Mouse (Mus musculus): ENCODE results near the gene Ttc19. TPM values are rescaled to one million over a fixed set of nuclear protein-coding genes. Genes with fewer than 3 reads are reported as not detected.

The Ttc19 gene
- polyA plus RNA-seq, 1 experiment from 2014 or later: 17.5 TPM

DNA sequence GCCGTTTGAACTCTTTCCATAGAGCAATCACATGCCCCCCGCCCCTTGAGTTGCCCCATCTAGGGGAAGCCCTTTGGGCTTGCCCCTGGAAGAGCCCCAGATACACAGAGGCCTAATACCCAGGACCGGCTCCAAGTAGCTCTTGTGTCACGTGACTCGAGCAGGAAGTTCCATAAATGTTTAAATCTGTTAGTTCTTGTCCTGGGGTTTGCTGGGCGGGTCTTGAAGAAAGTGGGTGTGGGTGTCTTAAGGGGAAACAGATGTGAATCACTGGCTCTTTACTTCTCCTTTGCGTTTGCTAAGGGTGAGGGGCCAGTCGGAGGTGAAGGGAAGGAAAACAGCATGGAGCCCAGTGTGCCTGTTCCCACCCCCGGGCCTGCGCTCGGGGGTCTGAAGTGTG, 30.2 kb upstream of the Ttc19 start:
- H3K36me3 ChIP-seq (ENCODE audit: control insufficient read depth, insufficient read depth, low read length): no peaks in the 10 kb centered on the region
- no peak overlapping the region for H3K27ac ChIP-seq (ENCODE audit: low read depth, low read length)
- WGBS: 61% methylated on average over 11 of the region's 11 CpGs
- no peak overlapping the region for H3K4me3 ChIP-seq (ENCODE audit: low read depth, low read length)
- H3K9me3 ChIP-seq (ENCODE audit: control insufficient read depth, low read length): no peaks in the 10 kb centered on the region
- 0 out of 2 replicates have a peak overlapping the region, but pooled peaks have one; percentile 2 for H3K4me2 ChIP-seq (ENCODE audit: low read depth)
- no peak overlapping the region for H3K9ac ChIP-seq (ENCODE audit: low read length)
- ATAC-seq (ENCODE audit: insufficient read depth, low FRiP score, low TSS enrichment) (no peak), DNase-seq (ENCODE audit: low spot score) (peak; percentile 24)
- no peaks in the 10 kb centered on the region for H3K4me1 ChIP-seq (ENCODE audit: control insufficient read depth, insufficient read depth, low read length)
- H3K27me3 ChIP-seq (ENCODE audit: control insufficient read depth, insufficient read depth, low read length): peaks cover 12% of the 10 kb centered on the region

GRCm38 (mm10) chr11:62253380-62253779, 27.9 kb upstream of the Ttc19 start:
- ATAC-seq (ENCODE audit: insufficient read depth, low FRiP score, low TSS enrichment) (no peak), DNase-seq (ENCODE audit: low spot score) (no peak)
- H3K27ac ChIP-seq (ENCODE audit: low read depth, low read length): no peak overlapping the region
- H3K9ac ChIP-seq (ENCODE audit: low read length): no peak overlapping the region
- no peaks in the 10 kb centered on the region for H3K36me3 ChIP-seq (ENCODE audit: control insufficient read depth, insufficient read depth, low read length)
- peaks cover 12% of the 10 kb centered on the region for H3K27me3 ChIP-seq (ENCODE audit: control insufficient read depth, insufficient read depth, low read length)
- no peak overlapping the region for H3K4me3 ChIP-seq (ENCODE audit: low read depth, low read length)
- 86% methylated on average over 5 of the region's 5 CpGs for WGBS
- H3K4me2 ChIP-seq (ENCODE audit: low read depth): no peak overlapping the region
- H3K9me3 ChIP-seq (ENCODE audit: control insufficient read depth, low read length): no peaks in the 10 kb centered on the region
- H3K4me1 ChIP-seq (ENCODE audit: control insufficient read depth, insufficient read depth, low read length): no peaks in the 10 kb centered on the region

DNA sequence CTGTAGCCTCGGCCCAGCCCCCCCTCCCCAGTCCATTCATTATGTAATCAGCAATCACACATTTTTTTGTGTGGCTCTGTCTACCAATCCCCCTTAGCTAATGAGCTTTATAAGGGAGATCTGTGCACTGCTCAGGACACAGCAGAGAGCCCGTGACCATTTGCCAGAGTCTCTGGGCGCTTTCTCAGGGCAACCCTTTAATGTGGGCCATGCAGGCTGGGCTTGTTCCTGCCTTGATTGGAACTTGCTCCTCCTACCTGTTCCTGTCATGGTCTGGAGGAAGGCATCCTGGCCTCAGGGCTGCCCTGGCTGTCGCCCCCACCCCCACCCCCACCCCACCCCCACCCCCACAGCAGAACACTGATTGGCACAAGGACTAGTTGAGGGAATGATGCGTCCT, 22.1 kb upstream of the Ttc19 start:
- H3K4me3 ChIP-seq (ENCODE audit: low read depth, low read length): no peak overlapping the region
- H3K9ac ChIP-seq (ENCODE audit: low read length): no peak overlapping the region
- H3K9me3 ChIP-seq (ENCODE audit: control insufficient read depth, low read length): no peaks in the 10 kb centered on the region
- DNase-seq (ENCODE audit: low spot score) (no peak), ATAC-seq (ENCODE audit: insufficient read depth, low FRiP score, low TSS enrichment) (no peak)
- no peak overlapping the region for H3K27ac ChIP-seq (ENCODE audit: low read depth, low read length)
- no peaks in the 10 kb centered on the region for H3K27me3 ChIP-seq (ENCODE audit: control insufficient read depth, insufficient read depth, low read length)
- WGBS: 56% methylated on average over 5 of the region's 5 CpGs
- H3K4me2 ChIP-seq (ENCODE audit: low read depth): no peak overlapping the region
- no peaks in the 10 kb centered on the region for H3K36me3 ChIP-seq (ENCODE audit: control insufficient read depth, insufficient read depth, low read length)
- no peaks in the 10 kb centered on the region for H3K4me1 ChIP-seq (ENCODE audit: control insufficient read depth, insufficient read depth, low read length)

GRCm38 (mm10) chr11:62263599-62263998, 17.7 kb upstream of the Ttc19 start:
- Histone ChIP-seq H3K27me3 (ENCODE audit: control insufficient read depth, insufficient read depth, low read length) (no peaks in the 10 kb centered on the region), H3K9ac (ENCODE audit: low read length) (no peak overlapping the region), H3K4me3 (ENCODE audit: low read depth, low read length) (no peak overlapping the region), H3K36me3 (ENCODE audit: control insufficient read depth, insufficient read depth, low read length) (no peaks in the 10 kb centered on the region), H3K4me1 (ENCODE audit: control insufficient read depth, insufficient read depth, low read length) (no peaks in the 10 kb centered on the region), H3K4me2 (ENCODE audit: low read depth) (no peak overlapping the region), H3K9me3 (ENCODE audit: control insufficient read depth, low read length) (no peaks in the 10 kb centered on the region), H3K27ac (ENCODE audit: low read depth, low read length) (no peak overlapping the region)
- ATAC-seq (ENCODE audit: insufficient read depth, low FRiP score, low TSS enrichment): no peak
- no peak for DNase-seq (ENCODE audit: low spot score)
- WGBS: 63% methylated on average over 7 of the region's 7 CpGs

GRCm38 (mm10) chr11:62264018-62264417, 17.3 kb upstream of the Ttc19 start:
- no peaks in the 10 kb centered on the region for H3K9me3 ChIP-seq (ENCODE audit: control insufficient read depth, low read length)
- no peaks in the 10 kb centered on the region for H3K4me1 ChIP-seq (ENCODE audit: control insufficient read depth, insufficient read depth, low read length)
- no peak overlapping the region for H3K9ac ChIP-seq (ENCODE audit: low read length)
- H3K27me3 ChIP-seq (ENCODE audit: control insufficient read depth, insufficient read depth, low read length): no peaks in the 10 kb centered on the region
- no peak overlapping the region for H3K4me3 ChIP-seq (ENCODE audit: low read depth, low read length)
- ATAC-seq (ENCODE audit: insufficient read depth, low FRiP score, low TSS enrichment) (no peak), DNase-seq (ENCODE audit: low spot score) (no peak)
- 61% methylated on average over 7 of the region's 7 CpGs for WGBS
- no peaks in the 10 kb centered on the region for H3K36me3 ChIP-seq (ENCODE audit: control insufficient read depth, insufficient read depth, low read length)
- no peak overlapping the region for H3K4me2 ChIP-seq (ENCODE audit: low read depth)
- H3K27ac ChIP-seq (ENCODE audit: low read depth, low read length): no peak overlapping the region

DNA sequence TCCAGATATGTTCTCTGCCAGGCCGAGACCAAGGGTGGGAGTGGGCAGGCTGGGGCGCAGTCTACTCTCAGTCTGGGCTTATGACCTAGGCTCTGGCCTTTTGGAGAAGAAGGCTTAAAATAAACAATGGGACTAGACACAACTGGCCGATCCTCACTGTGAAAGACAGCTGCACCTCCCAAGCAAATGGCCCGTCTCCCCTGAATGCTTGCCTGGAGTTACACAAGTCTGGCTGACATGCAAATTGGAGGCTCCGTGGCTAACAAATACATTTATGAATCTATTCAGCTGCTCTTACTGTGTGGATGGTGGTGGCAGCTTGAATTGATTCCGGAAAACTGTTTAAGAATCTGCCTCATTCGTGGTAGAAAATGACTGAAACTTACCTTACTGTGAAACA, 15.6 kb upstream of the Ttc19 start:
- Histone ChIP-seq H3K36me3 (ENCODE audit: control insufficient read depth, insufficient read depth, low read length) (no peaks in the 10 kb centered on the region), H3K9me3 (ENCODE audit: control insufficient read depth, low read length) (no peaks in the 10 kb centered on the region), H3K27me3 (ENCODE audit: control insufficient read depth, insufficient read depth, low read length) (no peaks in the 10 kb centered on the region), H3K4me3 (ENCODE audit: low read depth, low read length) (no peak overlapping the region), H3K27ac (ENCODE audit: low read depth, low read length) (no peak overlapping the region), H3K4me1 (ENCODE audit: control insufficient read depth, insufficient read depth, low read length) (no peaks in the 10 kb centered on the region), H3K9ac (ENCODE audit: low read length) (no peak overlapping the region), H3K4me2 (ENCODE audit: low read depth) (no peak overlapping the region)
- ATAC-seq (ENCODE audit: insufficient read depth, low FRiP score, low TSS enrichment): no peak
- no peak for DNase-seq (ENCODE audit: low spot score)
- 63% methylated on average over 7 of the region's 7 CpGs for WGBS

DNA sequence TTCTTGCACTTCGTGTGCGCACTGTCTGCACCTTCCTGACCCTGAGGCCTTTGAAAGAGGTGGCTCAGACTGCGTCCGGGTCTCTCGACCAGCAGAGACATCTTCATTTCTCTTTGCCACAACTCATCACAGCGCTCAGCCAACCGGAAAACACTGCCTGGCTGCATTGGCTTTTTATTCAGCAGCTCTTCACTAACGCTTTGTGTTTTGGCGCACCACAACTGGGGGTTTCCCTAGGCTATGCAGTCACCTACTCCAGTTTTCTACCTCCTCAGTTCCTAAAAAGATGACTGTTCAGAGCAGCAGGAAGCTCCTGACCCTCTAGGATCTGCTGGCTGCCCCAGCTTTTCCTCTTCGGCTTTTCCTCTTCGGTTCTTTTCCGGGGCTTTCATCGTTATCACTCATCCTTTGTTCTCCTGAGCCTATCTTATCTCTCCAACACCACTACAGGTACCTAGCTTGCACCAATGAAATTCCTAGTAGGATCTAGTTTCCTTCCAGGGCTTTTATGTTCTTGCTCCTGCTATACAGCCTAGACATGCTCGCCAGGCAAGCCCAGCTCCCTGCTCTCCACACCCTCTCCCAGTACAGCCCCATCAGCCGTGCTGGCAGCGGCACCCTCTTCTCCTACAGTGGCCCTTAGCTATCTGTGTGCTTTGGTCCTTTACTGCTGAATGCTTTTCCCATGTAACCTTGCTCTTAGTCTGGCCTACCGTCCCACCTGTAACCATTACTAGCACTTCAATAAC, 14.6 kb upstream of the Ttc19 start:
- no peak for ATAC-seq (ENCODE audit: insufficient read depth, low FRiP score, low TSS enrichment)
- no peak for DNase-seq (ENCODE audit: low spot score)
- WGBS: 67% methylated on average over 17 of the region's 17 CpGs
- Histone ChIP-seq H3K4me2 (ENCODE audit: low read depth) (no peak overlapping the region), H3K27me3 (ENCODE audit: control insufficient read depth, insufficient read depth, low read length) (no peaks in the 10 kb centered on the region), H3K4me3 (ENCODE audit: low read depth, low read length) (no peak overlapping the region), H3K27ac (ENCODE audit: low read depth, low read length) (no peak overlapping the region), H3K36me3 (ENCODE audit: control insufficient read depth, insufficient read depth, low read length) (no peaks in the 10 kb centered on the region), H3K9ac (ENCODE audit: low read length) (no peak overlapping the region), H3K9me3 (ENCODE audit: control insufficient read depth, low read length) (no peaks in the 10 kb centered on the region), H3K4me1 (ENCODE audit: control insufficient read depth, insufficient read depth, low read length) (no peaks in the 10 kb centered on the region)

GRCm38 (mm10) chr11:62268381-62268780, 12.9 kb upstream of the Ttc19 start:
- H3K9ac ChIP-seq (ENCODE audit: low read length): no peak overlapping the region
- H3K36me3 ChIP-seq (ENCODE audit: control insufficient read depth, insufficient read depth, low read length): no peaks in the 10 kb centered on the region
- H3K9me3 ChIP-seq (ENCODE audit: control insufficient read depth, low read length): no peaks in the 10 kb centered on the region
- H3K27me3 ChIP-seq (ENCODE audit: control insufficient read depth, insufficient read depth, low read length): no peaks in the 10 kb centered on the region
- no peak overlapping the region for H3K4me2 ChIP-seq (ENCODE audit: low read depth)
- no peak overlapping the region for H3K4me3 ChIP-seq (ENCODE audit: low read depth, low read length)
- 79% methylated on average over 8 of the region's 8 CpGs for WGBS
- no peak overlapping the region for H3K27ac ChIP-seq (ENCODE audit: low read depth, low read length)
- DNase-seq (ENCODE audit: low spot score) (no peak), ATAC-seq (ENCODE audit: insufficient read depth, low FRiP score, low TSS enrichment) (no peak)
- H3K4me1 ChIP-seq (ENCODE audit: control insufficient read depth, insufficient read depth, low read length): no peaks in the 10 kb centered on the region

- H3K4me1 ChIP-seq (ENCODE audit: control insufficient read depth, insufficient read depth, low read length): no peaks in the 10 kb centered on the region
- H3K27me3 ChIP-seq (ENCODE audit: control insufficient read depth, insufficient read depth, low read length): no peaks in the 10 kb centered on the region
- H3K36me3 ChIP-seq (ENCODE audit: control insufficient read depth, insufficient read depth, low read length): no peaks in the 10 kb centered on the region
- no peak overlapping the region for H3K27ac ChIP-seq (ENCODE audit: low read depth, low read length)
- no peak overlapping the region for H3K4me2 ChIP-seq (ENCODE audit: low read depth)
- ATAC-seq (ENCODE audit: insufficient read depth, low FRiP score, low TSS enrichment) (no peak), DNase-seq (ENCODE audit: low spot score) (no peak)
- H3K9ac ChIP-seq (ENCODE audit: low read length): no peak overlapping the region
- H3K9me3 ChIP-seq (ENCODE audit: control insufficient read depth, low read length): no peaks in the 10 kb centered on the region
- 82% methylated on average over 12 of the region's 12 CpGs for whole genome bisulfite sequencing
- H3K4me3 ChIP-seq (ENCODE audit: low read depth, low read length): no peak overlapping the region
Measured at GRCm38 (mm10) chr11:62269097-62269496, 12.2 kb upstream of the Ttc19 start.

Measured in neural tube, embryonic 11.5 days (tissue).